Mouse (Mus musculus) bone marrow, adult 2 months (tissue): ENCODE measurements at regions not wholly inside any gene's neighbourhood (a gene's known extent, or its start where the extent isn't known, plus 50 kb on each side); places are given as distances from the start of the nearest gene placed in this dataset.

Source experiments
- CTCF ChIP-seq: fragments of 200-500 bp; IDR thresholded peaks from 2 replicates; pipeline ENCODE4 v1.5.1; 2011; ENCODE audit warnings: low read length, control low read depth; ENCODE audit not compliant: control insufficient read depth, insufficient read depth
- POLR2A ChIP-seq: fragments of 200-500 bp; IDR thresholded peaks from 2 replicates; pipeline ENCODE4 v1.6.1; 2011; ENCODE audit warnings: low read depth, mild to moderate bottlenecking, control low read depth, low read length, borderline replicate concordance; ENCODE audit not compliant: control insufficient read depth

GRCm38 (mm10) chr14:98452191-98452590 is 282.6 kb upstream of the Dach1 start:
- no peak for TF ChIP-seq CTCF
- no peak for TF ChIP-seq POLR2A
